Mouse (Mus musculus) kidney, adult 2 months (tissue): ENCODE data around the gene Hsd3b7. TPM values are rescaled to one million over a fixed set of nuclear protein-coding genes. Genes with fewer than 3 reads are reported as not detected.

Source experiments
- DNase-seq: peaks from one replicate; pipeline ENCODE4 v3.0.0; 2021
- H3K27ac ChIP-seq: fragments of 200-500 bp; 2 replicates; pipeline ENCODE4 v1.5.1; 2012; ENCODE audit warnings: low read depth, low read length, control low read depth, inconsistent platforms; ENCODE audit not compliant: insufficient read depth
- H3K27me3 ChIP-seq: fragments of 200-500 bp; replicated peaks from 2 replicates; pipeline ENCODE4 v1.6.1; 2012; ENCODE audit warnings: mild to moderate bottlenecking, moderate library complexity, low read length, inconsistent platforms; ENCODE audit not compliant: control insufficient read depth, insufficient read depth
- H3K36me3 ChIP-seq: fragments of 200-500 bp; 2 replicates; pipeline ENCODE4 v1.6.1; 2012; ENCODE audit warnings: mild to moderate bottlenecking, moderate library complexity, low read length, inconsistent platforms; ENCODE audit not compliant: control insufficient read depth, insufficient read depth
- H3K4me1 ChIP-seq: fragments of 200-500 bp; 2 replicates; pipeline ENCODE4 v1.6.1; 2011; ENCODE audit warnings: low read length; ENCODE audit not compliant: control insufficient read depth, insufficient read depth
- H3K4me3 ChIP-seq: fragments of 200-500 bp; 2 replicates; pipeline ENCODE4 v1.5.1; 2011; ENCODE audit warnings: mild to moderate bottlenecking, low read depth, low read length, control low read depth; ENCODE audit not compliant: insufficient read depth
- CTCF ChIP-seq: fragments of 200-500 bp; conservative IDR thresholded peaks from 2 replicates; pipeline ENCODE4 v1.5.1; 2011; ENCODE audit warnings: low read depth, mild to moderate bottlenecking, control low read depth, low read length, moderate library complexity, mixed read lengths; ENCODE audit not compliant: insufficient read depth, insufficient read length
- POLR2A ChIP-seq: fragments of 200-500 bp; IDR thresholded peaks from one replicate; pipeline ENCODE4 v1.6.1; 2011; ENCODE audit warnings: low read depth, low read length, control low read depth
- WGBS: fragments of 180-500 bp; shearing (Covaris S2); methylation state at CpG from one replicate; pipeline ENCODE4 v1.1.7; 2018; 5-methylcytosine and 5-hydroxymethylcytosine counted together
- polyA plus RNA-seq: library from polyadenylated mRNA; depleted of rRNA; stranded (reverse); fragments of >200 nt; gene quantifications from 2 replicates; pipeline ENCODE4 v1.2.3, GENCODE M21; 2012; rRNA removed

Gene Hsd3b7
- 45.0 and 49.3 TPM in 2 replicates for polyA plus RNA-seq

GRCm38 (mm10) chr7:127800435-127801009 lies at the start of gene Hsd3b7:
TSS of gene Hsd3b7 (plus strand) at chr7:127800604.
- WGBS, result 13% methylated on average over 6 of the region's 6 CpGs
- Histone ChIP-seq H3K27me3 (no peaks in the 10 kb centered on the region), H3K36me3 (peaks cover 2% of the 10 kb centered on the region; the same call in 1 of the 2 replicates), H3K4me1 (peaks cover 7% of the 10 kb centered on the region; the same call in 1 of the 2 replicates), H3K27ac (peak within 1 kb of the TSS; percentile 57), H3K4me3 (peak within 1 kb of the TSS; percentile 51)
- peak; percentile 82 for TF ChIP-seq POLR2A
- peak; percentile 88 for TF ChIP-seq CTCF
- peak; percentile 96 for DNase-seq

- H3K36me3 ChIP-seq, result peaks cover 1% of the 10 kb centered on the region; the same call in 1 of the 2 replicates
- TF ChIP-seq POLR2A (no peak), CTCF (no peak)
- H3K4me3 ChIP-seq, result no peak overlapping the region
- no peak for DNase-seq
- no peaks in the 10 kb centered on the region for H3K27me3 ChIP-seq
- no peaks in the 10 kb centered on the region for H3K4me1 ChIP-seq
- 89% methylated on average over 5 of the region's 5 CpGs for WGBS
- no peak overlapping the region for H3K27ac ChIP-seq
These were observed 48.8 kb upstream of the Hsd3b7 start for GRCm38 (mm10) chr7:127751619-127752018.

GRCm38 (mm10) chr7:127752069-127752468 lies 48.3 kb upstream of the Hsd3b7 start:
- WGBS, result 92% methylated on average over 27 of the region's 27 CpGs
- no peak for TF ChIP-seq POLR2A
- Histone ChIP-seq H3K27me3 (no peaks in the 10 kb centered on the region), H3K4me1 (no peaks in the 10 kb centered on the region), H3K36me3 (peaks cover 1% of the 10 kb centered on the region; the same call in 1 of the 2 replicates), H3K4me3 (no peak overlapping the region), H3K27ac (no peak overlapping the region)
- DNase-seq, result no peak

GRCm38 (mm10) chr7:127753158-127753557 lies 47.2 kb upstream of the Hsd3b7 start:
- Histone ChIP-seq H3K4me1 (no peaks in the 10 kb centered on the region), H3K36me3 (peaks cover 1% of the 10 kb centered on the region; the same call in 1 of the 2 replicates), H3K27ac (no peak overlapping the region), H3K4me3 (no peak overlapping the region), H3K27me3 (no peaks in the 10 kb centered on the region)
- no peak for TF ChIP-seq POLR2A
- no peak for TF ChIP-seq CTCF
- WGBS, result 55% methylated on average over 5 of the region's 5 CpGs
- DNase-seq, result no peak

GRCm38 (mm10) chr7:127753741-127754140 lies 46.7 kb upstream of the Hsd3b7 start:
- no peak for TF ChIP-seq POLR2A
- no peak for TF ChIP-seq CTCF
- H3K36me3 ChIP-seq, result peaks cover 1% of the 10 kb centered on the region; the same call in 1 of the 2 replicates
- 83% methylated on average over 7 of the region's 7 CpGs for WGBS
- no peak overlapping the region for H3K27ac ChIP-seq
- DNase-seq, result no peak
- H3K27me3 ChIP-seq, result no peaks in the 10 kb centered on the region
- no peaks in the 10 kb centered on the region for H3K4me1 ChIP-seq
- no peak overlapping the region for H3K4me3 ChIP-seq

GRCm38 (mm10) chr7:127759716-127760115 lies 40.7 kb upstream of the Hsd3b7 start:
- H3K4me3 ChIP-seq, result no peak overlapping the region
- H3K36me3 ChIP-seq, result no peaks in the 10 kb centered on the region
- DNase-seq, result no peak
- H3K27ac ChIP-seq, result no peak overlapping the region
- WGBS, result 74% methylated on average over 6 of the region's 6 CpGs
- TF ChIP-seq CTCF (no peak), POLR2A (no peak)
- H3K4me1 ChIP-seq, result 0 out of 2 replicates have a peak, but pooled peaks cover 3% of the 10 kb centered on the region
- H3K27me3 ChIP-seq, result no peaks in the 10 kb centered on the region

GRCm38 (mm10) chr7:127760478-127760877 lies 39.9 kb upstream of the Hsd3b7 start:
- Histone ChIP-seq H3K36me3 (no peaks in the 10 kb centered on the region), H3K4me3 (no peak overlapping the region), H3K4me1 (0 out of 2 replicates have a peak, but pooled peaks cover 3% of the 10 kb centered on the region), H3K27me3 (no peaks in the 10 kb centered on the region), H3K27ac (no peak overlapping the region)
- WGBS, result 56% methylated on average over 3 of the region's 3 CpGs
- TF ChIP-seq POLR2A, result no peak
- no peak for TF ChIP-seq CTCF
- DNase-seq, result no peak
